Mouse (Mus musculus) v-Abl transformed pro-B cells (cell line): ENCODE data around the gene 9130019O22Rik.

Experiments
- in situ Hi-C, 2 experiments: fragments of 400-800 bp; cut with MboI; formaldehyde crosslinking; loops; one replicate each; pipeline ENCODE4 v1.15.1; 2025; ENCODE audit not compliant: unreplicated experiment in 2 of 2

The 9130019O22Rik gene

GRCm38 (mm10) chr7:127343351-127344019 is 43.5 kb downstream of the 9130019O22Rik start:
- in situ Hi-C loops, result loop anchor here (5.0 to 10.0 kb wide), 4 partner anchors 36 to 856 kb away; partner anchors contain the start of genes Dctpp1 (in 1 of the 2), Tufm (in 1 of the 2) and Zfp629 (in 1 of the 2)

- in situ Hi-C loops, result loop anchor here (5.0 to 10.0 kb wide), 4 partner anchors 36 to 856 kb away; partner anchors contain the start of genes Dctpp1 (in 1 of the 2), Tufm (in 1 of the 2) and Zfp629 (in 1 of the 2)
These were observed 44.1 kb downstream of the 9130019O22Rik start for GRCm38 (mm10) chr7:127342888-127343287.

- in situ Hi-C loops, result loop anchor here (5.0 to 10.0 kb wide), 4 partner anchors 35 to 855 kb away; partner anchors contain the start of genes Dctpp1 (in 1 of the 2), Tufm (in 1 of the 2) and Zfp629 (in 1 of the 2)
These were observed 44.6 kb downstream of the 9130019O22Rik start for GRCm38 (mm10) chr7:127342332-127342731.

GRCm38 (mm10) chr7:127341861-127342260 is 45.1 kb downstream of the 9130019O22Rik start:
- in situ Hi-C loops, result loop anchor here (5.0 to 10.0 kb wide), 4 partner anchors 35 to 855 kb away; partner anchors contain the start of genes Dctpp1 (in 1 of the 2), Tufm (in 1 of the 2) and Zfp629 (in 1 of the 2)

DNA sequence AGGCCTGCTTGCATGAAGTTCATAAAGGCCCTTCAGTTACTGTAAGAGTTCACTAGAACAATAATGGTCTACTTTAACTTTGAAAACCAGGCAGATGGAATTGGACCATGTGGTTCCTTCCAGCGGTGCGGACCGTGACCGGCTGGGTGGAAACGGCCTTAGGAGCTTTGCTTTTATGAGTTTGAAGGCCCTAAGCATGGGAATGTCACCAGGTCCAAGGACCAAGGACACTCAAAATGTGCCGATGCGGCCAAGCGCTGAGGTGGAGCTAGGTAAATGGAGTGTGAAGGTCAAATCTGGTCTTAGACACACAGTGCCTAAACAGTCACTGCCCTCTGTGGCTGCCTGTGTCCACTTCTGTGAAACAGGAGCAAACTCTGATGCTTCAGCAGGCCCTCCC is 45.6 kb downstream of the 9130019O22Rik start:
- in situ Hi-C loops, result loop anchor here (5.0 to 10.0 kb wide), 4 partner anchors 34 to 854 kb away; partner anchors contain the start of genes Dctpp1 (in 1 of the 2), Tufm (in 1 of the 2) and Zfp629 (in 1 of the 2)

GRCm38 (mm10) chr7:127337636-127338035 is 49.3 kb downstream of the 9130019O22Rik start:
- in situ Hi-C loops, result loop anchor here in 1 of 2 experiments (5.0 kb wide), 1 partner anchor 75 kb away; the partner anchor contains the start of gene Dctpp1

GRCm38 (mm10) chr7:127335604-127336003 is 51.4 kb downstream of the 9130019O22Rik start:
- in situ Hi-C loops, result loop anchor here in 1 of 2 experiments (5.0 kb wide), 1 partner anchor 73 kb away; the partner anchor contains the start of gene Dctpp1

DNA sequence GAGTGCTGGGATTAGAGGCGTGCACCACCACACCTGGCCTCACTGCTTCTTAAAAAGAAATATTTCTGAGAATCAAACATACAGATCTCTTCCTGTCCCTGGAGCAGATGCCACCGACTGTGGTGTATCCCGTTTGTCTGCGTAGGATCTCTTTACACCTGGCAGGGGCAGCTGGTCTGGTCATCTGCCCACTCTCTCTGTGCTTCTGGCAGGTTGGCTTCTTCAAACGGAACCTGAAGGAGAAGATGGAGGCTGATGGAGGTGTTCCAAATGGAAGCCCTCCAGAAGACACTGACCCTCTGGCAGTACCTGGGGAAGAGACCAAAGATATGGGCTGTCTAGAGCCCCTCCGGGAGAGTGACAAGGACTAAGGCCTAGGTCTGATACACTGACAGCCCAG is 53.7 kb downstream of the 9130019O22Rik start:
- in situ Hi-C loops, result no loop called here
